Mouse (Mus musculus) adrenal gland, postnatal 14 days (tissue): Measurements from ENCODE around the gene Thtpa. TPM values are rescaled to one million over a fixed set of nuclear protein-coding genes. Genes with fewer than 3 reads are reported as not detected.
A peak's percentile ranks its signal among the peaks of the same experiment; 100 is the strongest.

Experiments used
- DNase-seq: peaks from one replicate; pipeline ENCODE4 v3.0.0; 2021; ENCODE audit warnings: mixed read lengths
- total RNA-seq: library from RNA; stranded (reverse); gene quantifications from 2 replicates; pipeline ENCODE4 v1.2.3, GENCODE M21; 2021

Gene Thtpa
- total RNA-seq, 1 experiment from 2014 or later: 11.3 TPM

- DNase-seq: peak; percentile 91
Observed at GRCm38 (mm10) chr14:55105836-55106809, 11.5 kb downstream of the Thtpa start, which contains the start of gene Ap1g2. Gene Ap1g2, minus strand, starts transcription at chr14:55106593.

- DNase-seq: no peak
Observed at GRCm38 (mm10) chr14:55106990-55107389, 12.4 kb downstream of the Thtpa start.

- no peak for DNase-seq
Observed at GRCm38 (mm10) chr14:55108202-55108870, 13.8 kb downstream of the Thtpa start.

GRCm38 (mm10) chr14:55109048-55109873 lies 14.7 kb downstream of the Thtpa start:
- DNase-seq: no peak

DNA sequence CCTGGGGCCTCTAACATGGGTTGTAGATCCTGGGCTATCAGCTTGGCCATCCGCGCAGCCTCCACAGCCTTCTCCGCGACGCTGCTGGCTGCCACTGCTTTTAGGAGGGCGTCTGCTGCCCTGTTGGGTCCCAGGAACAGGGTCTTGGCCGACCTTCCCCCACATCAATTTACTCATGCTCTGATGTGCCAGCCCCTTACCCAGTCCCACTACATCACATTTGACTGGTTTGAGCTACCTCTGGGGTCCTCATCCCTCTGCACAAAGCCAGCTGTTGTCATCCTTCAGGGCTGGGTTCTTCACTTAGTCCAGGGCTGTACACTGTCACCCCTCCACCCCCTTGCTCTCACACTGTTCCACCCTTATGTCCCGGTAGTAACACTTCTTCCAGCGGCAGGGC lies 15.5 kb downstream of the Thtpa start:
- DNase-seq: no peak

DNA sequence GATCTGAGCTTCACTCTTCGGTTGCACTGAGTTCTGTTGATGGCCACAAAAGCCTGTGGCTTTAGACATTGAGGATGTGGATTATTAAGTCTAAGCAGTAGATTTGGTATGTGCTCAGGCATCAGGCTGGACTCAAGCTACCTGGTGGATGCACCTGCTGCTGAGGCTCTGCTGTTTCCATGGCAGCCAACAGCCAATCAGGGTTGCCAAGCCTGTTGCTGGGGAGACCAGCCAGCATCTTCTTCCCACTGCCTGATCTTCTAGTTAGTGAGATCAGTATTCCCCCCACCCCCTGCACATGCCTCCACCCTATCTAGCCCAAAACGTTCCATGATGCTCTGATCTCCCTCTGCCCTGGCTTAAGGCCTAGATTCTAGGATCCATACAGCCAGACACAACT lies 17.1 kb downstream of the Thtpa start:
- no peak for DNase-seq

DNA sequence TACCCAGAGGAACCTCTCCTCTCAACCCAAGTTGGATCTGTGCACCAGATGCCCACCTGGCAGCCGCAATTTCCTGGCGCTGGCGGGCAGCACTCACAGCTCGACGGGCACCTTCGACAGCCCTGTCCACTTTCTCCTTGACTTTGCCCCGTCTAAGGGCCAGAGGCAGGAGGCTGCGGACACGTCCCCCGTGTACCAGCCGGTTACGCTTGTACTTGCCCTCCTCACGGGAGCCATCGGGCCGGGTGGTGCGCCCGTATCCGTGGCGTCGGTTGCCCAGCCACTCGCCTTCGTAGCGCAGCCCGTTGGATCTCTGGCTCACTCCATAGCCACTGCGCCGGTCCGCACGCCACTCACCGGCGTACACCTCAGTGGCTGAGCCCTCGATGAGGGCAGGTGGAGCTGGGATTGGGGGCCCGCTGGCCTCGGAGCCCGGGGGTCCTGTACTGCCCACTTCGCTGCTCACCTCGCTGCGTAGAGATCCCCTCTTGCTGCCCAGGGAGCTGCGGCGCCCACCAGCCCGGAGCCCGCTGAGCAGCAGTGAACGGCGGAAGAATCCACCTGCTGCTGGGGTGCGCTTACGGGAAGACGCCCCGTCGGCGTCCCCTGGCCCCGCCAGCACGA lies 18.9 kb downstream of the Thtpa start:
- no peak for DNase-seq

- DNase-seq: peak; percentile 51
Observed at GRCm38 (mm10) chr14:55113975-55114645, 19.5 kb downstream of the Thtpa start.

- peak; percentile 84 for DNase-seq
Observed at GRCm38 (mm10) chr14:55114759-55115701, 20.4 kb downstream of the Thtpa start.

DNA sequence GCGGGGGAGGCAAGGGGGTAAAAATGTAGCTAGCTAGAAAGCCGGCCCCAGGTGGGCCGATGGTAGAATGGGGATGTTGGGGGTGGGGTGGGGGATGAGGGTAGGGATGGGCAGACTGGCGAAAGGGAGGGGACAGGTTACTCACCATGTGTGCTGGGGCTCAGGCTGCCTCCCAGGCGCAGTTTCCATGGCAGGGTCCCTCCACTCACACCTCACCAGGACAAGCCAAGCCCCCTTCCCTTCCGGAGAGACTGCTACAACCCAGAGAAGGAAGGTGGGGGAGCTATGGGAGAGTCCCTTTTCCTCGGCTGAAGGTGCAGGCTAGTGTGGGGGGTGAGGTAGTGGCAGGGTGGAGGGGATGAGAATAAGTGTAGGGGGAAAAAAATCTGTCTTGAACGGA lies 21.3 kb downstream of the Thtpa start:
- no peak for DNase-seq

DNA sequence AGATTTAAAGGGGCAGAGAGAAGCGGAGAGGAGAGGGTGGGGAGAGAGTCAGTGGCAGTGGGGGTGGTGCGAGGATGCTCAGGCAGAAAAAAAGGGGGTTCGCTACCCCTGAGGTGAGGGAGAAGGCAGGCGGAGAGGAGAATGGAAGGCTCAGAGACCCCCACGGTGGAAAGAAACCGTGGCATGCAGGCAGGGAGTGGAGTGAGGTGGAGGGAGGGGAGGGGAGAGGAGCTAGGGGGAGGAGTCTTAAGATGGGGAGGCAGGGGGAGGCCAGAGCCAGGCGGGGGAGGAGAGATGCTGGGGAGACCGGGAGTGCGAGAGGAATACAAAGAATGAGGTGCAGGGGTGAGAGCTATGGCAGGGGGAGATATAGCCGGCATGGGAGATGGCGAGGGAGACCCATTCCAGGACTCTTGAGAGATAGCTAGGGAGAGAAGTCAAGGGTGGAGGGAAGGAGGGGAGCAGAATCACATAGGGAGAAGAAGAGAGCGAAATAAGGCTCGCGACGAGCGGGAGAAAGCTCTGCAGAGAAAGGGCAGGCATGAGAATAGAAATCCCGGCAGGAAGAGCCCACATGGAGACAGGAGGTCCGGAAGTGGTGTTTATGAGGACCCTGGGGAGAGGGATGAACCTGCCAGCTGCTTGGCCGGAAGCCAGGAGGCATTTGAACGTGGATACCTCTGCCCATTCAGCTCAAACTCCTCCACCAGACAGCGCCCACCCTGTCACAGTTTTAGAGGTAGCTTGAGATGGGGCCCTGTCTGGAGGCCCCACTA lies 22.0 kb downstream of the Thtpa start, which contains the start of gene Jph4:
Gene Jph4 (minus strand): TSS at position 511 of the 776 bp plus-strand sequence.
- peak; percentile 33 for DNase-seq

DNA sequence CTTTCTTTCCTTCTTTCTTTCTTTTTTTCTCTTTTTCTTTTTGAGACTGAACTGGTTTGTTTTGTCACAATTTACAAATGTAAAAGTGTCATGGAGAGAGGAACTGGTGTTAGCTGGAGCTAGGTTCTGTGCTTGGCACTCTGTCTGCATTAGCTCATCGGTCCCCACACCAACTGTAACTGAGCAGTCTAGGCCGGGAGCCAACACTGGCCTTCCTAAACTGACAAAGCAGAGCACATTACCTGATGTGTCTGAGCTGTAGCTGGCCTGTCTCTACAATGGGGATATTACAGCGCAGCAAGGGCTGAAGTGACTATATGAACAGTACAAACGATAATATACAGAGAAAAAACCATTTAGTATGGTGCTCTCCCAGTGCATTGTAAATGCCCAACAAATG lies 24.3 kb downstream of the Thtpa start:
- peak; percentile 61 for DNase-seq

DNA sequence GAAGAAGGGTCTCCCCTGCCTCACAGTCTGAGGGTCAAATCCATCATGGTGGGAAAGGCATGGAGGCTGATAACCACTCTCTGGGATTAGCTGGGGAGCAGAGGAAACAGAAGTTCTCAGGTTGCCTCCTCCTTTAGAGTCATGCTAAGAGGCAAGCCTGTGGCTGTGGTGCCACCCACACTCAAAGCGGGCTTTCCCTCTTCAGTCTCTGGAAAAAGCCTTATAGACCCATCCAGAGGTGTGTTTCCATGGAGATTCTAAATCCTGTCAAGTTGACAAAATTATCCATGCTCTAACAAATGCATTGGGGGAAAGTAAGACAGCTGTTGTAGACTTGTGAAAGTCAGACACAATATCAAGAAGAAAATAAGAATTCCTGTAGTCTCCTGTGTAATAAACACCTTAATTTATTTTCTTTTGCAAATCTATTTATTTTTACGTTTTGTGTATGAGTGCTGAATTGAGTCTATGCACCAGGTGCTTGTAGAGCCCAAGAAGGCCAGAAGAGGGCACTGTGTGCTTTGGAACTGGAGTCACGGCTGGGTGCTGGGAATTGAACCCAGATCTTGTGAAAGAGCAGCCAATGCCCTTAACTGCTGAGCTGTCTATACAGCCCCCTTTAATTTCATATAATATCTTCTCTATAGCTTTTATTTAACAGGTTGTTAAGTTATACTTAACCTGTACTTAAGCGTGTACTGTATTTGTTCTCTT lies 25.0 kb downstream of the Thtpa start:
- no peak for DNase-seq

DNA sequence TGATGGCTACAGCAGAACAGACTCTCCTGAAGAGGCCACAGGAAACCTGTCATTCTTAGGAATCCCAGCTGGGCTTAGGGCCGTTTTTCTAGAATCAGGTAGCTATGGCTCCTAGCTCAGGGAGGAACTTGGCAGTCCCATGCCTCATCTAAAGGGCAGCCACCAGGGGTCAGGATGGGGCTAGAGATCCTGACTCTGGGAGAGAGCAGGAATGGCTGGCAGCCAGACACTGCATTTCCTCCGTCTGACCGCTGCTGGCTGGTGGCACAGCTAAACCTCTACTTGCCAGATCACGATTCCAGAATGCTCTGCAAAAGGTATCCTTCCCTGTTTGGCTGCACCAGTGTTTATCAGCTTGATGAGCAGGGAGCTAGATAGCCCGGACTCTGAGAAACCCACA lies 27.4 kb downstream of the Thtpa start:
- DNase-seq: peak; percentile 92

GRCm38 (mm10) chr14:55122359-55122758 lies 27.8 kb downstream of the Thtpa start:
- no peak for DNase-seq

GRCm38 (mm10) chr14:55125711-55126110 lies 31.1 kb downstream of the Thtpa start:
- DNase-seq: no peak

DNA sequence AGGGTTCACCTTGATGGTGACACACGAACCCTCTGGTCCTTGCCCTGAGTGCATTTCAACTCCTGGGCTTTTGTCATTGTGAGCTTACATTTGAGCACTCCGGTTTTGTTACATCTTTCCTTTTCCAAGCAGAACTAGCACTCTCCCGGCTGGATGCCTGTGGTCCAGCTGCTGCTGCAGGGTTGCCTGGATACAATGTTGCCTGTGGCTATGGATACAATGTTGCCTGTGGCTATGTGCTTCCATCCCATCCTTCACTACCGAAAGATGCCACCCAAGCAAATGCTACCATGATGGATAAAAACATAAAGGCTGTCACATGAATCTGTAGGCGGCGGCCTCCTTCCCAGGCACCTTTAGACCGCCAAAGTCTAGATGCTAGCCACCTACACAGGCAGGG lies 31.9 kb downstream of the Thtpa start:
- no peak for DNase-seq

DNA sequence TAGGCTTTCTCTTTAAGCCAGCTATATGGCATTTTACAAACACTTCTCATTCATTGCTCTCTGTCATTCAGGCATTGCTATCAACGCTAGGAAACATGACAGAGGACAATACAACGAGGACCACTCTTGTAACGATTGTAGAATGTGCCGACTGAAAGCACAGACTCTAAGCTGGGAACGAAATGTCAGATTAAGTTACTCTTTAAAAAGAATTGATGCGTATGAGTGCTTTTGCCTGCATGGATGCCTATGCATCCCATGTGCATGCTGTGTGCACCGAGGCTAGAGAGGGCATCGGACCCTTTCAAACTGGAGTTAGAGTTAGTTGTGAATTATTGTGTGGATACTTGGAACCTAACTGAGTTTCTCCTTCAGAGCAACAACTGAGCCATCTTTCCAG lies 41.1 kb downstream of the Thtpa start:
- DNase-seq: no peak

DNA sequence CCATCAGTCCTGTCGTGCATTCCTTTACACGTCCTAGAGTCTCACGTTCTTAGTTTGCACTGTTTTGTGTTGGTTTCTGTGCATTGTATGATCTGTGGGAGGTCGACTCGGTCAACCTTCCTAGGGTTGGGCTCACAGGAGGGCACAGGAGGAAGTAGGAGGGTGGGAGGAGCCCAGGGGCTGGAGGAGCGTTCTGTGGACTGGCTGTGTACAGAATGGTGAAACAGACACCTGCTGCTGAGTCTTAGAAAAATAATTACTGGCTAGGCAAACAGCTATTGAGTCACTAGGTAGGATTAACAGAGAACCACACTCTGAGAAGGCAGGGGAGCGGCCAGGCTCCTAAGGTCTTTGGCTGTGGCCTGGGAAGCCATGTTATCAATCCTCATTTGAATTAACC lies 44.7 kb downstream of the Thtpa start:
- DNase-seq: no peak
